Mouse (Mus musculus) adrenal gland, postnatal 10 days (tissue): Measurements from ENCODE around the gene Herc3. TPM values are rescaled to one million over a fixed set of nuclear protein-coding genes. Genes with fewer than 3 reads are reported as not detected.

Experiments used
- total RNA-seq, 2 experiments: library from RNA; stranded (reverse); gene quantifications; 2 replicates each; pipeline ENCODE4 v1.2.3; 2021

Herc3 gene
- total RNA-seq, 2 experiments from 2014 or later = 45.0 to 76.2 TPM

Other genes starting within 250 kb of the Herc3 start
- 10 to 100 TPM; 51.1 to 58.6 TPM for gene Abcg2, start 246.9 kb upstream of the Herc3 start, total RNA-seq
- 10 to 100 TPM; 31.5 to 34.2 TPM for gene Nap1l5, start 75.6 kb downstream of the Herc3 start, total RNA-seq
- gene Fam13a, start 193.1 kb downstream of the Herc3 start, total RNA-seq = 100 to 1,000 TPM; 110 to 111 TPM